Mouse (Mus musculus) lung, postnatal 36 days (tissue): ENCODE data around the gene Smtnl1.

Experiments
- DNase-seq: peaks from one replicate; pipeline ENCODE4 v3.0.0; 2022; ENCODE audit warnings: mixed read lengths

Gene Smtnl1

DNA sequence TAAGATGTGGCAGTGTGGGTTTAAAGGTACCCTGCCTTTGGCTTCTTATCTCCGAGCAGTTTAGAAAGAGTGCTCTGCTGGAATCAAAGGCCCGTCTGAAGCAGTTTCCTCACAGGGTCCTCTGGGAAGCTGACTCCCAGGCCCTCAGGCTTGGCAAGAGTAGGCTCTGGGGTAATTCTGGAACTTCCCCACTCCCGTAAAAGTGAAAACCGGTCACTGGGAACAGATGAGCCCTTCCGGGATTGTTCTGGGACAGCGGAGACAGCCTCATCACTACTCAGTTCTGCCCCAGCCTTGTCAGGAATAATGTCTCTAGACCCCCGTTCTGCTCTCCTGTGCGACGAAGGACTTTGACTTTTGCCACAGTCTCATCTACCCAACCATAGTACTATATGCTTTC is 32.0 kb downstream of the Smtnl1 start:
- no peak for DNase-seq

DNA sequence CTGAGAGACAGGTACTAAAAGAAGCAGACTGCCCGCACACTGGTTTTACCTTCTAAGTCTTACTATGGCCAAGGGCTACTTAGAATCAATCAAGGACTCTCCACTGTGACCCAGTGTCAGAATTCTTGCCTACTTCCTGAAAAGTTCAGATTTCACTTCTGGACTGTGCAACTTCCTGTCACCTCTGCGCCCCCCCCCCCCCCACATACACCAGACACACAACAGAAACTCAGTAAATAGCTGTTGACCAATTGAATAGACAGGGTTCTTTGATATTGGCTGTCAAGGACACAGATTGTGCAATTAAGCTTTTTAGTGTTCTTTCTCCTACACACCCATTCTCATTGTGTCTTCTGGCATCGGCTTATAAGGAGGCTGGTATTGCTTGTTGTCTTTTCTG is 34.1 kb downstream of the Smtnl1 start:
- no peak for DNase-seq

DNA sequence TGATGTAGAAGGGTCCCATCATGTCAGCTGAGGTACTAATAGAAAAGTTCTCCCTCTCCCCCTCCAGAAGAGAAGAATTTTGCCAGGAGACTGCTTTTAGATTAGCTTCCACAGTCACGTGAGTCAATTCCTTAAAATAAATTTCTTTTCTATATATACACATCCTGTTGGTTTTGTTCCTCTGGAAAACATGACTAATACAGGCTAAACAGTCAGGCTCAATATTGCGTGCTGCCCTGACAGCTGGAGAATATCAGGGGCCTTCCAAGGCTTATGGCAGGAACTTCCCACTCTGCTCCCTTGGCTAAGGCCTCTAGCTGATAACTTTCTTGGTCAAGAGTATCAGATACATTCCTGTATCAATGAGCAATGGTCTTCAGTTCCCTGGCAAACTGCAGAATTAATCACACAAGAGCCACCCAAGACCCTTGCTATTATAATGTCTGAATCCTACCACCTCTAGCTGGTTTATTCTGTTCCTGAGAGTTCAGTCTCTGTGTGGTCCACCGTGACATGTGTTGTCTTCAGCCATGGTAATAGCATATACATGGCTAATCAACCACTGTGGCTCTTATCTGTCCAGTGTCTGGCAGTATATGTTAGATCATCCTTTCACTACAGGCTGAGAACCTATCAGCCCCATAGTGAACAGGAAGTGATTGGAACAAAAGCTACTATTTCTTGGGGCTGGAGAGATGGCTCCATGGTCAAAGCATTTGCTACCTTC is 38.4 kb downstream of the Smtnl1 start:
- peak; percentile 40 for DNase-seq

DNA sequence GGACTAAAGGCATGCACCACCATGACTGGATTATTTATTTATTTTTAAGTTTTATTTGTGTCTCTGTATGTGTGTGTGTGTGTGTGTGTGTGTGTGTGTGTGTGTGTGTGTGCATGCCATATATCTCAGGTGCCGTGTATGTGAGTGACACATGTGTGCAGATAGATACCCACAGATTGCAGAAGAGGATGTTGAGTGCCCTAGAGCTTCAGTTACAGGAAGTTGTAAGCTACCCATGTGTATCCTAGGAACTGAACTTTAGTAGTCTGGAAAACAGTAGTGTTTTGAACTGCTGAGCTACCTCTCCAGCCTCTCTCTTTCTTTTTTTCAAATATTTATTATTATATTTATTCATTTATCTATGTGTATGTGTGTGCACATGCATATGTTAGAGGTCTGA is 39.1 kb downstream of the Smtnl1 start:
- no peak for DNase-seq

GRCm38 (mm10) chr2:84779210-84779609 is 43.2 kb downstream of the Smtnl1 start:
- no peak for DNase-seq

DNA sequence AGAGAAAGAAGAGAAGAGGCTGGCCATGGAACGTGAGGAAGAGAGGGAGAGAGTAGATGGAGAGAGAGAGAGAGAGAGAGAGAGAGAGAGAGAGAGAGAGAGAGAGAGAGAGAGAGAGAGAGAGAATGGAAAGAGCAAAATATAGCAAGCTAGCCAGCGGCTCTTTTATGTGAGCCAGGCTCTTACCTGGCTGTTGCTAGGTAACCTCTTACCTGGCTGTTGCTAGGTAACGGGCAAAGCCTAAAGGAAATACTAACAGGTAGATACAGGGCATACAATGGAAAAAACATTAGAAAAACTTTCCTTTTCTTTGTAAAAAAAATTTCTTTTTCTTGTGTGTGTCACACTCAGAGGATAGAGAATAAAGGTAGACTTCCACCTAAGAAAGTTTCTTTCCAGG is 44.7 kb downstream of the Smtnl1 start:
- peak; percentile 63 for DNase-seq

DNA sequence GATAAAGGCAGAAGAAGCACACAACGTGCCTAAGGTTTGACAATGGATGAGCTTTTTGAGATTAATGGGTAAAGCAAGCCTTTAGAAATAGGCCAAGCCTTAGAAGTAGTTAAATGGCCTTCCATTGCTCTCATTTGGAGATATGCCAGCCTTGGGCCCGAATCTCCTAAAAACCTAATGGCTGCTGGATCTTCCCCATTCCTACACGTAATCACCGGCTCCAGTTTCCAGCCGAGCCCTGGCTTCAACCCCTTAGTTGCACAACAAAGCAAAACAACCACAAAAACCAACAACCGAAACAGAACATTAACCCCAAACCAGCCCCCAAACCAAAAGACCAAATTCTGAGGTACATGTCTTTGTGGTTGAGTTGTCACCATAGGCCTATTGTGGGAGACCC is 46.8 kb downstream of the Smtnl1 start:
- DNase-seq = peak; percentile 59

- DNase-seq = no peak
These were observed 47.2 kb downstream of the Smtnl1 start, which contains the start of gene Serping1 for GRCm38 (mm10) chr2:84775241-84775640. Serping1 (minus strand) TSS chr2:84775444.

- peak; percentile 82 for DNase-seq
These were observed 47.7 kb downstream of the Smtnl1 start for GRCm38 (mm10) chr2:84774751-84775150.

DNA sequence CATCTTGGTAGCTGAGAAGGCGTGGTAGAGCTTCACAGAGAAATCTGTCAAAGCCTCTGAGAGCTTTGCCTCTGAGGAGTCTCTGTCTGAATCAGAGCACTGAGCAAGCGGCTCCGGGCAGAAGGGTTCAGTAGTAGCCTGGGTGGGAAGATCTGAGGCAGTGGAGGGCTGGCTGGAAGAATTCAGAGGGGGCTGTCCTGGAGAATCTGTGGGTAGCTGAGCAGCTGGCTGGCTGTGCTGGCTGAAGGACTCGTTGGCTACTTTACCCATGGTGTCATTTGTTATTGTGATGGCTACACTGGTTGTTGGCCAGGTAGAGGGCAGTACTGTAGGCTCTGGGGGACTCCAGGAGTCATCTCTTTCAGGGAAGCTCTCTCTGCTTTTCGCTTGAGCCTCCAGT is 49.3 kb downstream of the Smtnl1 start:
- no peak for DNase-seq

GRCm38 (mm10) chr2:84772454-84772853 is 50.0 kb downstream of the Smtnl1 start:
- DNase-seq = no peak

DNA sequence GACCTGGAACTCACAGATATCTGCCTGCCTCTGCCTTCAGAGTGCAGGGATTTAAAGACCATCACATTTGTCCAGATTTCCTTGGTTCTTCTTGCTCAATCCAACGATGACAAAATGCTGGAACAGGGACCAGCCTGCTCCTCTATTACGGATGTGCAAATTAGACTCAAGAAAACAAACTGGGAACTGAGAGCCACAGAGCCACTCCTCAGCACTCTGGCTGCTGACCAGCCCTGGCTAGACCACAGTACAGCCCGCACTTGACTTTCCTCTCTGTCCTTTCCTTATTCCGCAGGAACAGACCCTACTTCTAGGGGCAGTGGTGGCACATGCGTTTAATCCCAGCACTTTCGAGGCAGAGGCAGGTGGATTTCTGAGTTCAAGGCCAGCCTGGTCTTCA is 52.0 kb downstream of the Smtnl1 start:
- DNase-seq = peak; percentile 43

GRCm38 (mm10) chr2:84762818-84763217 is 59.6 kb downstream of the Smtnl1 start:
- no peak for DNase-seq

GRCm38 (mm10) chr2:84762295-84762694 is 60.2 kb downstream of the Smtnl1 start:
- no peak for DNase-seq

GRCm38 (mm10) chr2:84761840-84762239 is 60.6 kb downstream of the Smtnl1 start:
- DNase-seq = no peak

DNA sequence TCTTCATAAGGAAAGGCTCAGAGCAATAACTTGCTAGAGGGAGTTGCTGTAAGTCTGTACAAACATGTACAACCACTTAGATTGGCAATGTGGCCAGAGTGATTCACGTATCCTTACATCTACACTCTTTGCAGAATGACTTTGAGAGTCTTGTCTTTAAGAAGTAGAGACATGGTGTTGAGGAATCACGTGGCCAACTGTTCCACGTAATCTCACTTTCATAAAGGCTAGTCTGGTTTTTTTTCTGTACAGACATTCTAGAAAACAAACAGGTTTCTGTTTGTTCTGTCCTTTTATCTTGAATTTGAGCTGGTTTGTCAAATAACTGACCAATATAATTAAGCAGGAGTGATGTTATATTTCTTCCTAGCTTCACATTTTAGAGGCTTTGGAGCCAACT is 61.1 kb downstream of the Smtnl1 start:
- DNase-seq = no peak
